Mouse (Mus musculus) spleen, adult 2 months (tissue): ENCODE data around the gene Tbc1d10b.

Experiments
- CTCF ChIP-seq: fragments of 200-500 bp; IDR thresholded peaks from 2 replicates; pipeline ENCODE4 v1.5.1; 2011; ENCODE audit warnings: mild to moderate bottlenecking, inconsistent platforms; ENCODE audit not compliant: insufficient read depth, insufficient read length, insufficient replicate concordance; ENCODE audit errors: extremely low read depth
- POLR2A ChIP-seq: fragments of 200-500 bp; IDR thresholded peaks from 2 replicates; pipeline ENCODE4 v1.6.1; 2011; ENCODE audit warnings: low read depth, low read length, inconsistent platforms

- TF ChIP-seq CTCF (no peak), POLR2A (no peak)
Observed at GRCm38 (mm10) chr7:127234777-127235176, 26.5 kb upstream of the Tbc1d10b start.
